Mouse (Mus musculus): ENCODE data around the gene Cfap70.

Gene Cfap70

GRCm38 (mm10) chr14:20451765-20452331 lies at the start of gene Cfap70:
Gene Cfap70, minus strand, starts transcription at chr14:20452226.
- peak; percentile 75 for DNase-seq (ENCODE audit: low read depth)

GRCm38 (mm10) chr14:20499982-20500381 lies 48.0 kb upstream of the Cfap70 start:
- DNase-seq (ENCODE audit: low read depth) = no peak

DNA sequence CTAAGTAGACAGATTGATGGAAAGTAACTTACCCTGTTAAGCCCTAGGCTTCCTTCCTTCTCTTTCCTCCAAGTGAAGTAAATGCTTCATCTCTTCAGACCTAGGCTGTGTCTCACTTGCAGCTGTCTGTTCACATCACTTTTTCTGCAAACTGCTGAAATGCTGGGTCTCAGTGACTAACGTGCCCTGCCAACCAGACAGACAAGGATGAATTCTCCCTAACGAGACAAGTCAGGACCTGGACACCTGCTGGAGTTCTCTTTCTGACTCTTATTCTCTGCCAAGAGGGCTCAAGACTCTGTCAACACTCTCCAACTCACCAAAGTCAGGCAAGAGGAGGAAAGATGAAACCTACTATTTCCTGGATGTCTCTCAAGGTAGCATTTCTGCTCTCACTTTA lies 44.6 kb upstream of the Cfap70 start, which contains the start of gene Mss51:
Gene Mss51, minus strand, starts transcription at position 299 of the 400 bp plus-strand sequence.
- DNase-seq (ENCODE audit: low read depth) = no peak

DNA sequence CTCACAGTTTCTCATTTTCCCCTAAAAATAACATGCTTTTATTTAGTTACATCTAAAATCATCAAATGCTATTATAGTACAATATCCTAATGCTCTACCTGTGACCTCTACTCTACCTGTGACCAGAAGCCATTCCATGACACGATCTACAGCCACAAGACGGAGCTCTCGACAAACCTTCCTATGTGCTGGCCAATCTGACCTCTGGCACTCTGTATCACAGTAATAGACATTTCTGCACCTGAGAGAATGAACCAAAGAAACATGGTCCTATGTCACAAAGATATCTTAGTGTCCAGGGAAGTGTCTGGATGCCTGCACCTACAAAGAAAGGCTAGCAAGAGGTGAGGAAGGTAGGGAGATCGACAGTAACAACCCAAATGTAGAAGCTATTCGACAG lies 34.0 kb upstream of the Cfap70 start:
- no peak for DNase-seq (ENCODE audit: low read depth)

DNA sequence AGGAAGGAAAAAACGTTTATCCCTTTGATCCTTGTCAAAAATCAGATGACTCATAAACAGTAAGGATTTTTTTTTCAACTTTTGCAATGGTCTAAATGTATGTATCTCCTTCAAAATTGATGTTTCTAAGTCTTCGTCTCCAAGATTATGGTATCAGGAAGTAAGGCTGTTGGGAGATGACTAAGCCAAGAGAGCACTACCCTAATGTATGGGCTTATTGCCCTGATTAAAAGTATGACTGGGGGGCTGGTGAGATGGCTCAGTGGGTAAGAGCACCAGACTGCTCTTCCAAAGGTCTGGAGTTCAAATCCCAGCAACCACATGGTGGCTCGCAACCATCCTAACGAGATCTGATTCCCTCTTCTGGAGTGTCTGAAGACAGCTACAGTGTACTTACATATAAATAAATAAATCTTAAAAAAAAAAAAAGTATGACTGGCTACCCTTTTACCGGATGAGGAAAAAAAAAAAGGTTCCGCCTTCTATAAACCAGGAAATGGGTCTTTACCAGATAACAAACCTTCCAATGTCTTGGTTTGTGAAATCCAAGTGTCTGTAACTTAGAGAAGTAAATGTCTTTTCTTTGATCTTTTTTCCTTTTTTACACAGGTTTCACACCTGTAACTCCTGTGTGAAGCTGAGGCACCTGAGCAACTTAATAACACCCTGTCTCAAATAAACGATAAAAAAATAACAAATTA lies 30.2 kb upstream of the Cfap70 start:
- DNase-seq (ENCODE audit: low read depth) = no peak

DNA sequence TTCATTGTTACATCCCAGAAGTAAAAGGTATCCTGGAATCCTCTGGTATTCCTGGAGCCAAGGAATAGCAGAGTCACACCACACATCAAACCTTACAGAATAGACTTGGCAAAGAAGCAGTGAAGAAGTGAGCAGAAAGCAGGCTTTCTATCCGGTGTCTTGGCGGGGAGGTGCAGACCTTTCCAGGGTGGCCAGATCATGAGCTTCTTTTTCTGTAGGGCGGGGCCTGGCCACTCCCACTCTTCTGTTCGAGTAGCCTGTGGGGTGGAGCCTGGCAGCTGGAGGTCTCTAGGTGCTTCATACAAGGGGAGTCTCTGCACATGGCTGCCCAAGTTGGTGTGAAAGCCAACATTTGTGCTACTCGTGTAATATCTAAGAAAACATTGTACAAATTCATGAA lies 29.2 kb upstream of the Cfap70 start:
- peak; percentile 32 for DNase-seq (ENCODE audit: low read depth)

- no peak for DNase-seq (ENCODE audit: low read depth)
Observed at GRCm38 (mm10) chr14:20480195-20480579, 28.2 kb upstream of the Cfap70 start.

DNA sequence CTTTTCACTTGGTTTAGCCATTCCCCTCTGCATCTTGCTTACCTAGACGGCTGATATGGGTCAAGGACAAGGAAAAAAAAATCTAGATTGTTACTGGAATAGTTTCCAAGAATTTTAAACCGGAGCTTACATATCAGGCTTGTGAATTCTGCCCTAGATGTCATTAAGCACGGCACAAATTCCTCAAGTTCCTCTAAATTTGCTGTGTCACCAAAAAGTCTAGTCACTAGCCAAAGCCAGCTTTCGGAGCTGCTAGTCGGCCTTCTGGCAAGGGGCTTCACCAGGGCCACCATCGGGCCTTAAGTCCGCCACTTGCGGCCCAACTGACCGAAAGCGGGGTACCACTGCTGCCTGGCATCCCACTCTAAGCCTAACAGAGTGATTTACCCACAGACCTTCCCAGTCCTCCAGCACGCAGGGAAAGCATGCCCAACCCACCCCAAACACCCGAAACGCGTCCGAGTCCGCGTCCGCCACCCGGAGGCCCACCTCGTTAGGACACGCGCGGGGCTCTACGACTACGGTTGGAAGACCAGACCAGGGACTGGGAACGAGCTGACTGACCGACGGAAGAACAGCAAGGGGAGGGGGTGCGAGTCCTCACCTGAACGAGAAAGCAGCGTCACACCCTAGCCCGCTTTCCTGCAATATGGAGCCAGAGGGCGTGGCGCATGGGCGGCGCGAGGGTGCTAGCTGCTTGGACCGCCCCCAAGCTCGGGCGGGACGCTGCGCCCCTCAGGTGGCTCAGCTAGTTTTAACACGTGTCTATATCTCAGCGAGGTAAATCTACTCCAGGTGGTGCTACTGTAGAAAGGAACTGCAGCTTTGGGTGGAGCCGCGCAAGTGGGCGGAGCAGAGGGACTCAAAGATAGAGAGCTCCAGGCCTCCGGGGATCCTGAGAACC lies 27.5 kb upstream of the Cfap70 start, which contains the start of gene Anxa7:
Gene Anxa7, minus strand, starts transcription at position 843 of the 904 bp plus-strand sequence.
- DNase-seq (ENCODE audit: low read depth) = peak; percentile 81

DNA sequence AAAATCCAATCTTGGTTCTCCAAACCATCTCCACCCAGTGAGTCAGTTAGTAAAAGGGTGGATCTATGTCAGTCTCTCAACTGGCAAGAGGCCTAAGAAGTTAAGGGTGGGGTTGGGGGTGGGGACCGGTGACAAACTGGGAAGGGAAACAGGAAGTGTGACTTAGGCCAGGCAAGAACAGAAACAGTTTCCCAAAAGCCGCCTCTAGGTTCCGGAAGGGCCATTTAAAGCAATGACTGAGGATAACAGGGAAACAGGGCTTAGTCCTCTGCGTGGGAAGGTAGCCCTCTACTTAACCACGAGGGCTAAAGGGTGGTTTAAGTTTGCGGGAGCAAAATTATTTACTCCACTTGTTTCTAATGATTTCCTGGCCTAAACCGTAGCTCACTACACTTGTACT lies 26.8 kb upstream of the Cfap70 start:
- DNase-seq (ENCODE audit: low read depth) = peak; percentile 24

GRCm38 (mm10) chr14:20478385-20478784 lies 26.4 kb upstream of the Cfap70 start:
- DNase-seq (ENCODE audit: low read depth) = no peak

DNA sequence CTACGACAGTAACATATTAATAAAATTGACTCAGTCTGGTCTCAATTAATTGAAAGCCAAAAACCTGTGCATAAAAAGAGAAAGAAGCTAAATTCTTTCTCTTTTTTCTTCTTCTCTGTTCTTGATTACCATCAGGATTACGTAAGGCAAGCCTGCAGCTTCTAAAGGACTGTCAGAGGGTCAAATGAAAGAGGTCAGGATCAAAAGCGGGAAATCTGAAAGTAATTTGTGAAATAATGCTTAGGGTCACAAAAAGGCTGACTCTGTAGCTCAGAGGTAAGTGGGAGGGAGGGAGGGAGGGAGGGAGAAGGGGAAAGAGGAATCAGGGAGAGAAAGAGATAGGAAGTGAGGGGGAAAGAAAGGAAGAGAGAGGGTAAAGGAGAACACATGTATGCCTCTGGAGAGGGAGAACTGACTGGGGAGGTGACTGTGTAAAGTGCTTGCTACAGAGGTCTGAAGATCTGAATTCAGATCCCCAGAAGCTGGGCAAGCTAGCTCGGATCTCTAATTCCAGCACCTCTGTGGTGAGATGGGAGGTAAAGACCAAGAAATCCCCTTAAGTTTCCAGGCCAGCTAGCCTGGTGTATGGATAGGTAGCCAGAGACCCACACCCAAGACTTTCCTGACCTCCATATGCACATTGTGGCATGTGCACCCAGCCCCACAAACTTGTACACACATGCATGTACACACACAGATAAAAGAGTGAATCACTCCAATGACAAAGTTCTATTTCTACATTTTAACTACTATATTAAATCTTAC lies 25.4 kb upstream of the Cfap70 start:
- DNase-seq (ENCODE audit: low read depth) = no peak

- no peak for DNase-seq (ENCODE audit: low read depth)
Observed at GRCm38 (mm10) chr14:20460216-20460615, 8.2 kb upstream of the Cfap70 start.

DNA sequence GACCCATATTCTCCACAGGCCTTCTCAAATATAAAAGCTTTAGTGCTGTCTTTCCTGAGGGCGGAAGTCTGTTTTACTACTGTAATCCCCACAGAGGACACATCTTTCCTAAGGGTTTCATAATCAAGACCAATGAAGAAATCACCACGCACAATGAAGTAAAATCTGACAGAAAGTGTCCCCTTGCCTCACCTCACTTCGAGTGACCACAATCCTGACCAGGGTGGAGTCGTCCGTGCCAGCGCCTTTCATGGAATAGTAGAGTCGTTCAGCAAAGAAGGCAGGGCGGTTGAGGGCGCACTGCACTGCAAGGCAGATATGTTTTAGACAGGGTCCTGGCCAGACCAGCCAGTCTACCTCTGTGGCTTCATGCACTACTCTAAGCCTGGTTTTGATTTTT lies 6.4 kb upstream of the Cfap70 start:
- DNase-seq (ENCODE audit: low read depth) = no peak

- no peak for DNase-seq (ENCODE audit: low read depth)
Observed at GRCm38 (mm10) chr14:20452929-20453328, 903 bp upstream of the Cfap70 start.

DNA sequence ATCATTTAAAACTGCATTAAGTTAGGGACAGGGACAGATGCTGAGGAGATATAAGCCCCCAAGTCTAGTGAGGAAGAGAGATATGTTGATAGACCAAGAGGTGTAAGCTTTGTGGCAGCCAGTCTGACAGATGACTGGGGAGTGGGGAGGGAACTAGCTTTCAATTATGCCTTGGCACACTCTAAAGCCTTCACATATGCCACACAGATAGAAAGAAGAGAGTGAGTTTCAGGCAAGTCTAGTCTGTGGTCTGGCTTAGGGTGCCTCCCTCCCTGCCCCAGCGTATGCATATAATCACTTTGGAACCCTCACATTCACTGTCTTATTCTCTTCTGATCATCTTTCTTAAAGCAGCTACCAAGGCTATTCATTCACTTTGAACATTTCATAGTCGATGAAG lies 724 bp downstream of the Cfap70 start:
- DNase-seq (ENCODE audit: low read depth) = no peak

- no peak for DNase-seq (ENCODE audit: low read depth)
Observed at GRCm38 (mm10) chr14:20447209-20447608, 4.8 kb downstream of the Cfap70 start.

- DNase-seq (ENCODE audit: low read depth) = no peak
Observed at GRCm38 (mm10) chr14:20442252-20442651, 9.8 kb downstream of the Cfap70 start.

GRCm38 (mm10) chr14:20436976-20437375 lies 15.1 kb downstream of the Cfap70 start:
- no peak for DNase-seq (ENCODE audit: low read depth)

DNA sequence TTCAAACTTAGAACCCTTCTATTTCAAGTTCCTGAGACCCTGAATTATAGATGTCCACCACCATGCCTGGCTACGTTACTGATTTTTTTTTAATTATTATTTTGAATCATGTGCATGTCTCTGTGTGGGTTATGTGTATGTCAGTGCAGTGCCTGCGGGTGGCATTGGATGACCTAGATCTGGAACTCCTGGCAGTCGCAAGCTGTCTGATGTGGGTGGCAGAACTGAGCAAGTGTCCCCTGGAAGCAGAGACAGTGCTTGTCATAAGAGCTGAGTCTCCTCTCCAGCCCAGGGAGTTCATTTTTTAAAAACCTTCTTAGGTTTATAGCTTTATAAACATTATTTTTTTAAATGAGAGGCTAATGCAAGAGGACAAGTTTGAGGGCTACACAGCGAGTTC lies 19.6 kb downstream of the Cfap70 start:
- no peak for DNase-seq (ENCODE audit: low read depth)

- DNase-seq (ENCODE audit: low read depth) = no peak
Observed at GRCm38 (mm10) chr14:20431726-20432125, 20.3 kb downstream of the Cfap70 start.

GRCm38 (mm10) chr14:20429833-20430232 lies 22.2 kb downstream of the Cfap70 start:
- no peak for DNase-seq (ENCODE audit: low read depth)

- no peak for DNase-seq (ENCODE audit: low read depth)
Observed at GRCm38 (mm10) chr14:20428593-20428992, 23.4 kb downstream of the Cfap70 start.
